Mouse (Mus musculus): ENCODE results near the gene Ndufa12. TPM values are rescaled to one million over a fixed set of nuclear protein-coding genes. Genes with fewer than 3 reads are reported as not detected.

The Ndufa12 gene
- total RNA-seq, 1 experiment from 2014 or later, result 73.1 TPM

Other genes with a start within 250 kb of the Ndufa12 start
- gene Vezt, start 162.9 kb upstream of the Ndufa12 start, total RNA-seq (2017), result 8.3 and 9.4 TPM in 2 replicates
- 8.1 and 8.3 TPM in 2 replicates for gene Fgd6, start 162.7 kb upstream of the Ndufa12 start, total RNA-seq (2017)
- 3.3 and 3.4 TPM in 2 replicates for gene Nr2c1, start 50.7 kb upstream of the Ndufa12 start, total RNA-seq (2017)
- not detected in 2 replicates for gene Gm4792, start 100.0 kb downstream of the Ndufa12 start, total RNA-seq (2017)
- 15.4 and 21.1 TPM in 2 replicates for gene Tmcc3, start 113.2 kb downstream of the Ndufa12 start, total RNA-seq (2017)

All from neutrophil, adult 5-6 weeks (primary cell).